Mouse (Mus musculus): ENCODE results near the gene Cbln4.

The Cbln4 gene

GRCm38 (mm10) chr2:172043235-172043610 is at the start of gene Cbln4:
Gene Cbln4, minus strand, starts transcription at chr2:172043466.
- DNase-seq: no peak

DNA sequence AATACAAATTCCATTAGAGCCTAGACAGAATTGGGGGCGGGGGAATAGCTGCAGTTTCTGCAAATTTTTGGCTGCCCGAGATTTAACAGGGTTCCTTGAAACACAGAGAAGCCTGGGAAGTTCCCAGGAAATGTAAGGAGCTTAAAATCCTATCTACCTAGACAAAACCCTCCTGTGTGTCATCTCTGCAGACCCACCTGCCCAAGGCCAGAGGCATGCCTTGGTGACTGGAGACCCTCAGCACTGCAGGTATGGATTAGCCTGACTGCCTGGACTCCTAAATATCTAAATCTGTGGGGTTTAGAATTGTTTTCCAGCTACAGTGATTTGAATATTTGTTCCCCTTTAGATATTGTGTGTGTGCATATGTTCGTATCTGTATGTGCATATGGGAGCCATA is 35.3 kb upstream of the Cbln4 start:
- DNase-seq: no peak

GRCm38 (mm10) chr2:172076295-172076694 is 33.0 kb upstream of the Cbln4 start:
- no peak for DNase-seq

DNA sequence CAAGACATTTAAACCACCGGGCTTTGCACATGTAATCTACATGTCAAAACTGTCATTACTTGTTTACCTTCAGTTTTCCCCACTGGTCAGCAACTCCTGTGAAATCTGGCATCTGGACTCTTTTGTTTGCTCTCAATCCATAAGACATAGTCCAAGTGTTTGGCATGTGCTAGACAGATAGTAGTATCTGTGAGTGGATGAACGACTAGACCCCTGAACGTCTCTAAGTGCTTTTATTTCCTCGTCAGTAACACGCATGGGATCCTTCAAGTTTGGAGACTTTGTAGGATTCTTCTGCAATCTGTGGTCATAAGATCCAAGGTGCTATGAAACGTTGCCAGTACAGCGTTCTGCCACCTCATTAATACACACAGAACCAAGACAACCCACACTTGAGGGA is 19.6 kb upstream of the Cbln4 start:
- DNase-seq: no peak

DNA sequence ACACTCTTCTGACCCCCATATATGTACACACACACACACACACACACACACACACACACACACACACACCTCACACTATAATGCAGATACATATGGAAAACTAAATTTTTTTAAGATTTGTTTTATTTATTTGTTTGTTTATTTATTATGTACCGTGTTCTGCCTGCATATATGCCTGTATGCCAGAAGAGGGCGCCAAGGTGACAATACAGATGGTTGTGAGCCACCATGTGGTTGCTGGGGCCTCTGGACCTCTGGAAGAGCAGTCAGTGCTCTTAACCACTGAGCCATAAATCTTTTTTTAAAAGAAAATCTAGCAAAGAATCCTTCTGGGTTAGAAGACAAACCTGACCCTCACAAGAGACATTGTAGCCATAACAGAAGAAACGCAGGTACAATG is 16.5 kb upstream of the Cbln4 start:
- no peak for DNase-seq

DNA sequence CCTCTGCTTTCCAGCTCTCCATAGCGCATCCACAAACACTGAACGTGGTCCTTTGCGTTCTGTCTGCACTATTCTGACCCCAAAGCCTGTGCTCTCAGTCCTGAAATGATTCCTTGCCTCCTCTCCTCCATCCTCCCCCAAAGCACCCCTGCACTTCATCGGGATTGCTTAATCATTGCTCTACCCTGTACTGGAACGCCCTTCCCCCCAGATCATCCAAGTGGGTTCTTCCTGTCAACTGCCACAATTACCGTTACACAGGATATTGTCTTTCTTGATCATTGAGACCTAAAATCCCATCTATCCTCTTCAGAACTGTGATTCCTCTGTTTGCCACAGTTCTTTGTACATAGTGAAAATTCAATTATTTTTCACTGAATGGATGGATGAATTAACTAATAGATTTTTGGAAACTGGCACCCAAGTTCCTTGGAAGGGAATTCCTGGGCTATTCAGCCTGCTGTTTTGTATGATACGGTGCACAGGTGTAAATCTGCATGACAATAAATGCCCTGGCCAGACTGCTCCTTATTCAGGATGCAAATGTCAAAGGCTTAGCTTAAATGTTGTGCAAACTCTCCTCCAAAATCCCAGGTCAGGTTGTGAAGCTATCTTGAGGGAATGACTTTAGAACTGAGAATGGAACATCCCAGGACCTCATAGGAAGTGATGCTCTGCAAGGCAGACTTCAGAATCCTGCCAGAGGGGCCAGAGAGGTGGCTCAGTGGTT is 15.8 kb upstream of the Cbln4 start:
- DNase-seq: no peak

DNA sequence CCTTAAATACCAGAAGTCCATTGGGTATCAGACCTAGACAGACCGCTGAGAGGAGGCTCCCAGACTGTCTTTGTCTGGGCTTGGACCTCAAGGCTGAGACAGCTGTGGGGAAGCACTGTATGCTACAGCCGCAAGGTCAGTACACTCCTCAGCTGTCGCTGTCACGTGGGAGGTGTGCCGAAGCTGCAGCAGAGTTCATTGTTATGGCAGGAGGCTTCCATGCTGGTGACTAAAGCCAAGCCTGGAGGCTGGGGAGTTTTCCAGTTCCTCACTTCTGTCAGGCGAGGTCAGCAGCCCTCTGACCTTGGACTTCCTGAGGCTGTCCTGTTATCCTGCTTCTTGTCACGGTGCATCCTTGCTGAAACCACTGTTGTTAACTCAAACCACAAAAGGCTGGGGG is 2.7 kb upstream of the Cbln4 start:
- DNase-seq: no peak

- DNase-seq: no peak
Measured at GRCm38 (mm10) chr2:172042607-172043234, 545 bp downstream of the Cbln4 start.

GRCm38 (mm10) chr2:172042125-172042524 is 1.1 kb downstream of the Cbln4 start:
- peak; percentile 65 to 89 for DNase-seq

- no peak for DNase-seq
Measured at GRCm38 (mm10) chr2:172040859-172041258, 2.4 kb downstream of the Cbln4 start.

DNA sequence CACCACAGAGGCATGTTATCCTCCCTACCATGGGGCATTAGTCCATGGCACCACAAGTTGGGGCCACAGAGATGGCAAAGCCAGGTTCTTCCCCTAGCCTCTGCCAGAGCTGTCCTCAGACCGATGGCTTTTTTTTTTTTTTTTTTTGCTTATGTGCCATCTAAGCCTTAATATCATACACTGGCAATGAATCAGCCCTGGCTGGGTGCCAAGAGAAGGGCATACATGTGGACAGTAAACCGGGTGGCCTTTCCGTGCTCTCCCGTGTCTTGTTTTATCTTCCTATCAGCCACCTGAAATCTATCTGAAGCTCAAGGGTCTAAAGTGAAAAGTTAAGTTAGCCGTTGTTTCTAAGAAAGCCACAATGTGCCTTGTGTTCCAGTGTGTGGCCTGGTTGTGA is 3.7 kb downstream of the Cbln4 start:
- DNase-seq: no peak

GRCm38 (mm10) chr2:172034281-172034680 is 9.0 kb downstream of the Cbln4 start:
- DNase-seq: no peak

DNA sequence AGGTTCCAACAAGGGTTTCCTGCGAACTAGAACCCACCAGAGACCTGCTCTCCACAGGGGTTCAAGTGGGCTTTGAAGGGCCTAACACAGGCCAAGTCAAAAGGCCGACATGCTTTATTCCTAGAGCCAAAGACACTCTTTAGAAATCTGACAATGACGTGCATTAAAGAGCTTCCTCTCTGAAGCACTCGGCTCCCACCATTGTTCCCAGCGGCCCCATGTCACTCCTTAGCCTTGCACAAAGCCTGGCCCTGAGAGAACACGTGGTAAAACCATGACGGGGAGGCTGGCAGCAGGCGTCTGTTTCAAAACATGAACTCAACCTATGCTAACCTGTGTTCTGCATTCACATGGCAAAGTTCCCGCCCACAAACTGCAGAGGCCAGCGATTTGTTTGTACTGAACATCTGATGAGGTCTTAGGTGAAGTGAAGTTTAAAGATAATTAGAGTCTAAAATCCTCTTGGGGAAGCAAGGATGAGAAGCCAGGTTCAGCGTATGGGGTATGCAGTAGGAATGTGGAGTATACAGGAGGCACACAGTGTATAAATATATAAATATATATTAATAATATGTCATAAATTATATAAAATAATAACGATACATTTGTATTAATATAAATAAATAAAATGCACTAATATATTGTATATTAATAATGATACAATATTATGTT is 17.7 kb downstream of the Cbln4 start:
- DNase-seq: no peak

GRCm38 (mm10) chr2:172006726-172007125 is 36.5 kb downstream of the Cbln4 start:
- no peak for DNase-seq

GRCm38 (mm10) chr2:172005970-172006369 is 37.3 kb downstream of the Cbln4 start:
- DNase-seq: peak in 1 of 2 experiments; percentile 1

DNA sequence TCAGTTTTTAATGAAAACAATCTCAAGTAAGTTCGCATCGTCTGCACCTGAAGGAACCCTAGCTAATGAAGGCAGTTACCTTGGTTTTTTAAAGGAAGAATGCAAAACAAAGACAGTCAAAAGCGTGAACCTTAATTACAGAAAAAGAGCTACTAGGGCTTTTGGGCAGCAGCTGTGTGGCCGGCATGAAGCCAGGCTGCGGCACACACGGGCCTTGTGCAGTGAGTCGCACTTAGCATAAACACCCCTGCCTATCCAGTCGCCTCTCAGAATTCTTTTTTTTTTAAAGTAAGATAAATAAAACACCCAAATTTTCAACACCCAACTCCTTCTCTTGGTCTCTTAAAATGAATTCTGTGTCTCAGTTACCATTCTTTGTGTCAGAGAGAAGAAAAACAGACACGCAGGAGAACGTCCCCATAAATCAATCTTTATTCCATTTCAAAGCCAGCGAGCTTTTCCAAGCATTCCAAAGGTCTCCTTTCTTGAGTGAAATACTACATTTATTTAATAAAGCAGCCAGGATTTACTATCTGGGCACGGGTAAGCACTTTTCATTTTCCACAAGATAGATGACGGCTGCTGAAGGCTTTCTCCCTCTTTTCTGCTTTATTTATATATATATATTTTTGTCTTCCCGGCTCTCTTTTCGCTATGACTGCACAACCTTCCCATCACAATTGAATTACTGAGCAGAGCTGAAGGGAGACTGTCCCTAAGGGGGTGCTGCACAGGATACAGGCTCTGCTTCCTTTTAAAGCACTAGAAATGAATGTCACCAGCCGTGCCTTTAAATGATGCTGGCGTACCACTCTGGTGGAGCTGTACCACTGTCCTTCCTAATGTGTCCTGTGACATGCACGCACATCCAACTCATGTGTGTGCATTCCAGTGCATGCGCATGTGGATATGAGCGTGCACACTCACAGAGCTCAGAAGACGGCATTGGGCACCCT is 39.0 kb downstream of the Cbln4 start:
- DNase-seq: no peak

- peak; percentile 1 to 20 for DNase-seq
Measured at GRCm38 (mm10) chr2:171996979-171997686, 46.1 kb downstream of the Cbln4 start.

DNA sequence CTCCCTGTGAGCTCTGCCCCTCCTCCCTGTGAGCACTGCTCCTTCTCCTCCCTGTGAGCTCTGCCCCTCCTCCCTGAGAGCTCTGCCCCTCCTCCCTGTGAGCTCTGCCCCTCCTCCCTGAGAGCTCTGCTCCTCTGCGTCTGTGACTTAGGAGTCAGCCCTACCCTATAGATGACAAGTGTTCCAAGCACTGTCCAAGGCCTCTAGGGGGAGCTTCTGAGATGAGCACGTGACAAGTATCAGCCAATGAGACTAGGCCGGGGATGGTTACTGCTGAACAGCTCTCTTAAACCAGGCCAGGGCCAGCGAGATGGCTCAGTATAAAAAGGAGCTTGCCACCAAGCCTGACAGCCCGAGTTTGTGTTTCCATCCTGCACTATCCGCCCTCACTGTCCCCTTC is 48.4 kb downstream of the Cbln4 start:
- peak; percentile 3 to 5 for DNase-seq

GRCm38 (mm10) chr2:171994240-171994639 is 49.0 kb downstream of the Cbln4 start:
- DNase-seq: no peak

DNA sequence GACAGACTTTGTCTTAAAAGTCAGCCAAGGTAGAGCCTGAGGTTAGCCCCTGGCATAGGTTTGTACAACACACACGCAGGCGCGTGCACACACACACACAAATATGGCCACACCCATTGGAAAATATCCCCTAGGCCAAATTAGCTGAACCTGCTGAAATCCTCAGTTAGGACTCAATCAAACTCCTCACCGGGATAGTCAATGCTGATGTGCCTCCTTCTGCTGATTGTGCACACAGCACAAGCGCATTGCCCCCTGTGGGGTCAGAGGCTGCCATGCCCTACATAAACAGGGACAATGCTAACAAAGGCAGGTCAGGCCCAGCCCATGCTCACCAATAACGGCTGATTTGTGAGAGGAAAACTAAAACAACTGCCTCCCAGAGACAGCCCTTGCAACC is 56.6 kb downstream of the Cbln4 start:
- DNase-seq: no peak
